30 mouse cellular contexts compared by ENCODE assay signal in genomic region chr2:6704804-6705203, GRCm38 (mm10).
DNase-seq lines count a peak whose midpoint lies in the region; TF ChIP-seq lines count a peak whose summit lies in the region.
"Had no signal": no experiment of that assay in that cellular context is flagged by ENCODE, and none has a peak within 500 bp of the region (broad histone marks: within the 10 kb centered on the region; RNA-seq: fewer than 3 reads in every experiment).

No protein-coding gene starts in this region.

- no peak for DNase-seq in layer of hippocampus, adult 2 months (ENCODE audit: low spot score in 2 of 2)
- no peak for DNase-seq in layer of hippocampus, adult 9-11 months
- DNase-seq in thymus, adult 2 months = no peak
- no peak for DNase-seq in thymus, postnatal 4 days
- DNase-seq in induced T-regulatory cell, adult 2 months (ENCODE audit: low read depth) = peak; percentile 62
- no peak for DNase-seq in urinary bladder, postnatal 36 days (ENCODE audit: low spot score in 2 of 2)
- DNase-seq in kidney, adult 9 months = no peak
- DNase-seq: adrenal gland, adult 2 months; adrenal gland, postnatal 36 days; cerebellum, adult 8-10 months; cerebellum, postnatal 36 days; heart, postnatal 36 days; kidney, adult 8-10 months; kidney, postnatal 10 days; lung, adult 2 months; lung, postnatal 10 days; right cerebral cortex, postnatal 25 days; spleen, adult 18-20 months had no signal

- no peak for TF ChIP-seq POLR2A in thymus, adult 2 months (IDR thresholded peaks at IDR 0.05; ENCODE audit: control insufficient read depth, extremely low read depth, insufficient read depth, low read length, poor library complexity)
- TF ChIP-seq POLR2A in small intestine, adult 2 months (IDR thresholded peaks at IDR 0.05; ENCODE audit: low read depth, low read length) = no peak

- no peak for TF ChIP-seq CTCF in layer of hippocampus, adult 2 months (conservative IDR thresholded peaks at IDR 0.05)
- TF ChIP-seq CTCF in thymus, adult 2 months (IDR thresholded peaks at IDR 0.05; ENCODE audit: borderline replicate concordance, control insufficient read depth, extremely low read depth, insufficient read depth, low read length, poor library complexity) = no peak
- TF ChIP-seq CTCF in small intestine, adult 2 months (IDR thresholded peaks at IDR 0.05; ENCODE audit: extremely low read depth, insufficient read length, insufficient replicate concordance, low read depth, low read length) = no peak

- no peaks in the 10 kb centered on the region for H3K27me3 ChIP-seq in thymus, adult 2 months (ENCODE audit: control insufficient read depth, insufficient read depth, low read length)
- no peaks in the 10 kb centered on the region for H3K27me3 ChIP-seq in small intestine, adult 2 months (ENCODE audit: control insufficient read depth, insufficient read depth, low read length)
- H3K27me3 ChIP-seq: embryonic facial prominence, embryonic 13.5 days; forebrain, embryonic 15.5 days; heart, embryonic 15.5 days; hindbrain, embryonic 12.5 days; limb, embryonic 12.5 days; midbrain, embryonic 15.5 days had no signal

- 28% methylated on average over 1 of the region's 1 CpGs for WGBS in thymus, adult 2 months
- WGBS in small intestine, adult 2 months = 64% methylated on average over 1 of the region's 1 CpGs

- peaks cover 26% of the 10 kb centered on the region for H3K4me1 ChIP-seq in thymus, adult 2 months (replicated peaks; ENCODE audit: control insufficient read depth, insufficient read depth, low read length)
- peaks cover 5% of the 10 kb centered on the region; the same call in 1 of the 2 replicates for H3K4me1 ChIP-seq in small intestine, adult 2 months (ENCODE audit: control insufficient read depth, insufficient read depth, insufficient read length, low read length)

- H3K36me3 ChIP-seq in thymus, adult 2 months (ENCODE audit: control insufficient read depth, insufficient read depth, low read length) = peaks cover 5% of the 10 kb centered on the region
- no peaks in the 10 kb centered on the region for H3K36me3 ChIP-seq in small intestine, adult 2 months (ENCODE audit: control insufficient read depth, insufficient read depth, low read length)
- H3K36me3 ChIP-seq: embryonic facial prominence, embryonic 13.5 days; forebrain, embryonic 10.5 days; forebrain, embryonic 15.5 days; heart, embryonic 10.5 days; heart, embryonic 15.5 days; hindbrain, embryonic 12.5 days; limb, embryonic 12.5 days; midbrain, embryonic 15.5 days had no signal

- peak overlapping the region; percentile 65; the same call in 1 of the 2 replicates for H3K27ac ChIP-seq in layer of hippocampus, adult 2 months
- H3K27ac ChIP-seq in thymus, adult 2 months (ENCODE audit: control insufficient read depth, insufficient read depth, low read length) = peak overlapping the region; percentile 21
- H3K27ac ChIP-seq in small intestine, adult 2 months (ENCODE audit: insufficient read depth, low read depth, low read length) = peak overlapping the region; percentile 37; the same call in 1 of the 2 replicates
- H3K27ac ChIP-seq: embryonic facial prominence, embryonic 13.5 days; forebrain, embryonic 10.5 days; heart, embryonic 10.5 days; heart, embryonic 15.5 days; hindbrain, embryonic 12.5 days; hindbrain, postnatal 0 days; left cerebral cortex, adult 2 months; limb, embryonic 12.5 days; liver, embryonic 14.5 days; midbrain, embryonic 15.5 days had no signal

- no peak overlapping the region for H3K4me3 ChIP-seq in layer of hippocampus, adult 2 months
- no peak overlapping the region for H3K4me3 ChIP-seq in thymus, adult 2 months (ENCODE audit: control insufficient read depth, insufficient read depth, low read length)
- no peak overlapping the region for H3K4me3 ChIP-seq in small intestine, adult 2 months (ENCODE audit: low read depth, low read length)
- H3K4me3 ChIP-seq: embryonic facial prominence, embryonic 13.5 days; forebrain, embryonic 10.5 days; forebrain, embryonic 15.5 days; heart, embryonic 10.5 days; heart, embryonic 15.5 days; hindbrain, embryonic 12.5 days; left cerebral cortex, adult 2 months; limb, embryonic 12.5 days; midbrain, embryonic 15.5 days had no signal
